Mouse (Mus musculus): ENCODE results near the gene Proz.
"Not testable (repeated sequence)": the region's sequence is repeated elsewhere in the genome, so short reads cannot be mapped to it uniquely, and the experiment has no call there.

Proz gene

GRCm38 (mm10) chr8:13060441-13061150 is at the start of gene Proz:
Gene Proz (plus strand): TSS chr8:13060914.
- no peak for DNase-seq (ENCODE audit: extremely low spot score, low spot score)

DNA sequence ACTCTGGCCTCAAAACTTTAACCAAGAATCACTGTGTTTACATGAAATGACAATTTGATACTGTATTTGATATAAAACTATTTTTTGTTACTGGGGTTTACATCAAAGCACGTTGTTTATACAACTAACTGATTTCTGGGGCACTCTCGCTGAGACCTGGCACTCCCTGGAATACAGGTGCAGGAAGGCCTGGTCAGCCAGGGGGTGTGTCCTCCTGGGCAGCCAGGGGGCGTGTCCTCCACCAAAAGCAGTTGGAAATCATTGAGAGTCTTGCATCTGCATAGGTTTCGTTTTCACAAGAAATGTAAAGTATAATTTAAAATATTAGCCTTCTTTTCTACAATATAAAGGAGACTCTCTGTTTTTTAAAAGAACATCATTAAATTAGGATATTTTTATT is 41.2 kb upstream of the Proz start:
- no peak for DNase-seq (ENCODE audit: extremely low spot score, low spot score)

- no peak for DNase-seq (ENCODE audit: extremely low spot score, low spot score)
Measured at GRCm38 (mm10) chr8:13021830-13022229, 38.9 kb upstream of the Proz start.

- peak; percentile 44 for DNase-seq (ENCODE audit: extremely low spot score, low spot score)
Measured at GRCm38 (mm10) chr8:13025487-13026224, 35.1 kb upstream of the Proz start, which contains the start of gene F7. Gene F7 (plus strand): TSS chr8:13026034.

- DNase-seq (ENCODE audit: extremely low spot score, low spot score), result no peak
Measured at GRCm38 (mm10) chr8:13027615-13028014, 33.1 kb upstream of the Proz start.

DNA sequence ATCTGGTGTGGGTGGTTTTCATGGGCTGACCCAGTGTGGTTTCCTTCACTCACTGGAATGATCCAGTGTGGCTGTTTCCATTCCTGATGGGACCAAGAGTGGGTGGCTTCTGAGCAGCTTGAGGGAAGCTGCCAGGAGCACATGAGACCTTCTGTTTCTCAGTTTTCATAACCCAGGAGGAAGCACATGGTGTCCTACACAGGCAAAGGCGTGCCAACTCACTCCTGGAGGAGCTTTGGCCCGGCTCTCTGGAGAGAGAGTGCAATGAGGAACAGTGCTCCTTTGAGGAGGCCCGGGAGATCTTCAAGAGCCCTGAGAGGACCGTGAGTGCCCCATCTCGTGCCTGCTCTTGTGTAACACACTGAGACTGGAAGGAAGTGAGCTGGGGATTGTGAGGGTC is 32.2 kb upstream of the Proz start:
- no peak for DNase-seq (ENCODE audit: extremely low spot score, low spot score)

GRCm38 (mm10) chr8:13036346-13036812 is 24.3 kb upstream of the Proz start:
- DNase-seq (ENCODE audit: extremely low spot score, low spot score), result no peak

- DNase-seq (ENCODE audit: extremely low spot score, low spot score), result no peak
Measured at GRCm38 (mm10) chr8:13037015-13037414, 23.7 kb upstream of the Proz start, which contains the start of gene F10. Gene F10 (plus strand): TSS chr8:13037308.

GRCm38 (mm10) chr8:13037569-13037968 is 23.1 kb upstream of the Proz start:
- no peak for DNase-seq (ENCODE audit: extremely low spot score, low spot score)

GRCm38 (mm10) chr8:13039054-13039453 is 21.7 kb upstream of the Proz start:
- DNase-seq (ENCODE audit: extremely low spot score, low spot score), result no peak

- no peak for DNase-seq (ENCODE audit: extremely low spot score, low spot score)
Measured at GRCm38 (mm10) chr8:13041459-13041858, 19.3 kb upstream of the Proz start.

- no peak for DNase-seq (ENCODE audit: extremely low spot score, low spot score)
Measured at GRCm38 (mm10) chr8:13047652-13048051, 13.1 kb upstream of the Proz start.

DNA sequence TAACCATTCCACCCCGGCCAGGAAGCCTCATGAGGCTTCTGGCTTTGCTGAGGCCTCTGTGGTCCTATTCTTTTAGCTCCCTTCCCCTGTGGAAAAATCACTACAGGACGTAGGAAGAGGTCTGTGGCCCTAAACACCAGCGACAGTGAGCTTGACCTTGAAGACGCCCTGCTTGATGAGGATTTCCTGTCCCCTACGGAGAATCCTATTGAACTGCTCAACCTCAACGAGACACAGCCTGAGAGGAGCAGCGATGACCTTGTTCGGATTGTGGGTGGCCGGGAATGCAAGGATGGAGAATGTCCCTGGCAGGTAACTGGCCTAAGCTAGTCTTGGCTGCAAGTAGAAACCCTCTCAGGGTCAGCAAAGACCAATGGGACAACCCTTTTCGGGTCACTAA is 10.2 kb upstream of the Proz start:
- no peak for DNase-seq (ENCODE audit: extremely low spot score, low spot score)

DNA sequence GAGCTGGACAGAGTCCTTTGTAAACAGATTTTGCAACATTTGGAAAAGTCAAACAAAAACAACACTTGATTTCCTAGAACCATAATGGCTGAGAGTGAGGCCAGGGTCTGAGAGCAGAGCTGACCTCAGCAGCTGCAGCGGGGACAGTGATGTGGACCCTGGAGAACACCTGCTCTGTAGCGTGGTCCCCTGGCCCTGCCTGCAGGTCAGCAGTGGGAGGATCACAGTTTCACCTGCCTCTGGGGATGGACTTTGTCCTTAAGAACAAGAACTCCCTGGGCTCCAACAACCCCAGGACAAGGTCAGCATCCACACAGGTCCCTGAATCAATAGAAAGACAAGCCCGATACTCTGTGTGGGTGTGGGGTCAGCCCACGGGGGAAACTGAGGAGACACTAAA is 3.4 kb upstream of the Proz start:
- no peak for DNase-seq (ENCODE audit: extremely low spot score, low spot score)

GRCm38 (mm10) chr8:13063112-13063511 is 2.4 kb downstream of the Proz start:
- no peak for DNase-seq (ENCODE audit: extremely low spot score, low spot score)

DNA sequence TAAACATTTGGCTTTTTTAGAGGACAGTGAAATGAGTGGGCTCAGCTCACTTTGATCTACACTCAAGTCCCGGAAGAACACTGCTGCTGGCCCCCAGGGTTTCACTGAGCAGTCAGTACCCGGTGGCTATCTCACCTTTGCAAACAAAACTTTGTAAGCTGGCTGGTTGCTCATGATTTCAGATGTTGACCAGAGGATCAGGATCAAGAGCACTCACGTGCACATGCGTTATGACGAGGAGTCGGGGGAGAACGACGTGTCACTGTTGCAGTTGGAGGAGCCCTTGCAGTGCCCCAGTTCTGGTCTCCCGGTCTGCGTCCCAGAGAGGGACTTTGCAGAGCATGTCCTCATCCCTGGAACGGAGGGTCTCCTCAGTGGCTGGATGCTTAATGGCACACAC is 12.5 kb downstream of the Proz start:
- DNase-seq (ENCODE audit: extremely low spot score, low spot score), result no peak

DNA sequence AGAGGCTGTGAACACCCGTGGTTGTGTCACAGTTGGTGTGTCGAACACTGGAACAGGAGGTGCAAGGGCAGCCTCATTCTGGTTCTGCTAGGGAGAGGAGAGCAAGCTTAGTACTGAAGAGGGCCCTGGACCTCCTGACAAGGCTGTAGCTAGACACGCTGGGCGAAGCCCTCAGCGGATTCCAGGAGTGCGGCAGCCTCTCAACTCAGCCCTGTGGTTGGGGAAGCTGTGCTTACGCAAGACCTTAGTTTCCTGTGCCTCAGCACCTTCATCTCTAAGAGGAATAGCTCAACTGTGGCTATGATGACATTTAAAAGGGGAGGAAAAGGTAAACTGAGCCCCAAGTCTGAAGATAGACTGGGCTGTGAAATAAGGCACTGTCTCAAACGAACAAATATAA is 14.3 kb downstream of the Proz start:
- DNase-seq (ENCODE audit: extremely low spot score, low spot score), result no peak

- DNase-seq (ENCODE audit: extremely low spot score, low spot score), result not testable (repeated sequence)
Measured at GRCm38 (mm10) chr8:13075579-13075978, 14.9 kb downstream of the Proz start.

DNA sequence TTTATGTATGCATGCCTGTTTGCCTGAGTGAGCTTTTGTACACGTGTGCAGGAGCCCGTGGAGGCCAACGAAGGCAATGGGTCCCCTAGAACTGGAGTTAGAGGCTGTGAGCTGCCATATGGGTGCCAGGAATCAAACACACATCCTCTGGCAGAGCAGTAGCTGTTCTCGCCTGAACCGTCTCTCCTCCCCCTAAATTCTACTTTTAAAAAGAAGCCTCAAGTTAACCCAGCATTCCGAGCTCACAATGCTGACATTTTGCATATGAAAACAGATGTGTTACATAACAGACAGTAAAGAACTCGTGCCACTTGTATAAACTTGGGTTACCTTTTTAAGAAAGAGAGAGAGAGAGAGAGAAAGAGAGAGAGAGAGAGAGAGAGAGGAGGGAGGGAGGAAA is 16.8 kb downstream of the Proz start:
- no peak for DNase-seq (ENCODE audit: extremely low spot score, low spot score)

GRCm38 (mm10) chr8:13104691-13105086 is 44.0 kb downstream of the Proz start:
- peak; percentile 92 for DNase-seq (ENCODE audit: extremely low spot score, low spot score)

- peak; percentile 95 for DNase-seq (ENCODE audit: extremely low spot score, low spot score)
Measured at GRCm38 (mm10) chr8:13105087-13105881, 44.6 kb downstream of the Proz start, which contains the start of the genes Pcid2 and Cul4a. Gene Pcid2 (minus strand): TSS chr8:13105459. Gene Cul4a (plus strand): TSS chr8:13105621.
